8 mouse cellular contexts compared by ENCODE assay signal in genomic region chr3:115714049-115714435, GRCm38 (mm10). TPM values are rescaled to one million over a fixed set of nuclear protein-coding genes. Genes with fewer than 3 reads are reported as not detected.
DNase-seq lines count a peak whose midpoint lies in the region; ATAC-seq and TF ChIP-seq lines count a peak whose summit lies in the region.

No protein-coding gene starts in this region.

- H3K36me3 ChIP-seq in heart, embryonic 13.5 days: peaks cover 33% of the 10 kb centered on the region
- H3K36me3 ChIP-seq in liver, embryonic 15.5 days (replicated peaks): peaks cover 10% of the 10 kb centered on the region

- intact Hi-C loops in left cerebral cortex, postnatal 10 days (cut with DNase I): loop anchor here (2.0 to 5.0 kb wide), 2 partner anchors 52 to 173 kb away; partner anchors contain the start of gene Dph5

- no peaks in the 10 kb centered on the region for H3K9me3 ChIP-seq in heart, embryonic 13.5 days
- no peaks in the 10 kb centered on the region for H3K9me3 ChIP-seq in liver, embryonic 15.5 days (replicated peaks)

- no peak for DNase-seq in layer of hippocampus, adult 2 months (ENCODE audit: low spot score in 2 of 2)
- DNase-seq in layer of hippocampus, adult 9-10 months (ENCODE audit: low spot score): no peak
- DNase-seq in urinary bladder, postnatal 25 days (ENCODE audit: low spot score): no peak
- DNase-seq in gastrocnemius, adult 18-20 months (ENCODE audit: low spot score): no peak
- DNase-seq in left cerebral cortex, postnatal 10 days (ENCODE audit: extremely low spot score in 1 of 2, low spot score in 2 of 2): no peak

- H3K4me3 ChIP-seq in layer of hippocampus, adult 2 months: peak overlapping the region; percentile 54
- H3K4me3 ChIP-seq in bone marrow macrophage, adult 2 months (ENCODE audit: insufficient read depth, low read length): peak overlapping the region; percentile 86
- H3K4me3 ChIP-seq in heart, embryonic 13.5 days: peak overlapping the region; percentile 78
- peak overlapping the region; percentile 64 for H3K4me3 ChIP-seq in liver, embryonic 15.5 days (replicated peaks)

- TF ChIP-seq POLR2A in bone marrow macrophage, adult 2 months (IDR thresholded peaks at IDR 0.05; ENCODE audit: borderline replicate concordance, low read depth, low read length): no peak

- H3K27ac ChIP-seq in layer of hippocampus, adult 2 months: peak overlapping the region; percentile 94
- peak overlapping the region; percentile 48 for H3K27ac ChIP-seq in bone marrow macrophage, adult 2 months (ENCODE audit: insufficient read depth, low read depth, low read length)
- peak overlapping the region; percentile 99 for H3K27ac ChIP-seq in heart, embryonic 13.5 days (replicated peaks)
- peak overlapping the region; percentile 71; the same call in 1 of the 2 replicates for H3K27ac ChIP-seq in liver, embryonic 15.5 days (replicated peaks)

- ATAC-seq in heart, embryonic 13.5 days (ENCODE audit: extremely low read depth, insufficient number of reproducible peaks, low FRiP score, low TSS enrichment): no peak
- no peak for ATAC-seq in liver, embryonic 15.5 days (ENCODE audit: insufficient read depth)

- H3K9ac ChIP-seq in heart, embryonic 13.5 days: peak overlapping the region; percentile 96
- peak overlapping the region; percentile 30; the same call in 1 of the 2 replicates for H3K9ac ChIP-seq in liver, embryonic 15.5 days

- H3K4me1 ChIP-seq in bone marrow macrophage, adult 2 months (ENCODE audit: control insufficient read depth, insufficient read depth, low read length): peaks cover 27% of the 10 kb centered on the region
- peaks cover 50% of the 10 kb centered on the region for H3K4me1 ChIP-seq in heart, embryonic 13.5 days
- peaks cover 41% of the 10 kb centered on the region for H3K4me1 ChIP-seq in liver, embryonic 15.5 days (replicated peaks)

- TF ChIP-seq CTCF in layer of hippocampus, adult 2 months (conservative IDR thresholded peaks at IDR 0.05): no peak
- no peak for TF ChIP-seq CTCF in bone marrow macrophage, adult 2 months (IDR thresholded peaks at IDR 0.05; ENCODE audit: low read depth, low read length)

- 2% methylated on average over 5 of the region's 5 CpGs for WGBS in heart, embryonic 13.5 days
- WGBS in liver, embryonic 15.5 days (ENCODE audit: insufficient replicate concordance): 3% methylated on average over 5 of the region's 5 CpGs

- no peaks in the 10 kb centered on the region for H3K27me3 ChIP-seq in heart, embryonic 13.5 days (replicated peaks)
- no peaks in the 10 kb centered on the region for H3K27me3 ChIP-seq in liver, embryonic 15.5 days

- peak overlapping the region; percentile 78 for H3K4me2 ChIP-seq in heart, embryonic 13.5 days
- peak overlapping the region; percentile 90 for H3K4me2 ChIP-seq in liver, embryonic 15.5 days

RNA-seq across cellular contexts. Expression of gene S1pr1, which starts 0.8 kb away (rescaled TPM):
- 100 to 1,000 TPM in 1 of 2 experiments, 10 to 100 TPM in 1; 92.8 to 108 TPM for total RNA-seq in layer of hippocampus, adult 2 months (2021)
- 48.7 and 58.0 TPM in 2 replicates for polyA plus RNA-seq in bone marrow macrophage, adult 2 months (2012; ENCODE audit: insufficient read depth, insufficient read length, missing spikeins)
- polyA plus RNA-seq in heart, embryonic 13.5 days (2015; fragmentation: Nextera tagmentation; extraction: Ambion mirVana): 76.9 and 80.8 TPM in 2 replicates
- 8.8 and 9.2 TPM in 2 replicates for polyA plus RNA-seq in liver, embryonic 15.5 days (2015; fragmentation: Nextera tagmentation; extraction: Ambion mirVana)
- total RNA-seq in gastrocnemius, adult 18-20 months (2021): 10 to 100 TPM; 17.9 to 24.8 TPM
- total RNA-seq in left cerebral cortex, postnatal 10 days (2021): 10 to 100 TPM; 49.3 to 56.3 TPM

Comparison
In these comparisons a context has a peak if more than half of its experiments do, and no peak if none do; other contexts are left out.
1. H3K27ac ChIP-seq: peak in every context shown above with its lines; median percentile 99 in heart, embryonic 13.5 days; 94 in layer of hippocampus, adult 2 months; 71 in liver, embryonic 15.5 days; 48 in bone marrow macrophage, adult 2 months.